Mouse (Mus musculus) stomach, embryonic 16.5 days (tissue): ENCODE data around the gene Tet3. TPM values are rescaled to one million over a fixed set of nuclear protein-coding genes. Genes with fewer than 3 reads are reported as not detected.
"Not testable (repeated sequence)": the region's sequence is repeated elsewhere in the genome, so short reads cannot be mapped to it uniquely, and the experiment has no call there.

Experiments
- ATAC-seq: fragments of 200-750 bp; cut with Nextera tagmentation; 2 replicates; pipeline ENCODE4 v1.8.0; 2017; ENCODE audit warnings: moderate number of reproducible peaks, moderate TSS enrichment; ENCODE audit not compliant: insufficient read depth, low FRiP score
- H3K27ac ChIP-seq: fragments of 300-500 bp; sonication (generic); 2 replicates; pipeline ENCODE4 v1.5.1; 2014; ENCODE audit warnings: low read length
- H3K27me3 ChIP-seq: fragments of 300-500 bp; sonication (generic); 2 replicates; pipeline ENCODE4 v1.6.1; 2014; ENCODE audit warnings: low read length, control low read depth, mixed read lengths; ENCODE audit not compliant: control insufficient read depth, insufficient read depth
- H3K36me3 ChIP-seq: fragments of 300-500 bp; sonication (generic); 2 replicates; pipeline ENCODE4 v1.6.1; 2014; ENCODE audit warnings: low read length; ENCODE audit not compliant: control insufficient read depth, insufficient read depth
- H3K4me1 ChIP-seq: fragments of 300-500 bp; sonication (generic); 2 replicates; pipeline ENCODE4 v1.6.1; 2014; ENCODE audit warnings: low read length, control low read depth, mixed read lengths; ENCODE audit not compliant: control insufficient read depth, insufficient read depth
- H3K4me2 ChIP-seq: fragments of 300-500 bp; sonication (generic); 2 replicates; pipeline ENCODE4 v1.6.1; 2014; ENCODE audit warnings: low read depth, low read length, mixed read lengths
- H3K4me3 ChIP-seq: fragments of 300-500 bp; sonication (generic); replicated peaks from 2 replicates; pipeline ENCODE4 v1.5.1; 2014; ENCODE audit warnings: mild to moderate bottlenecking, low read length
- H3K9ac ChIP-seq: fragments of 300-500 bp; sonication (generic); 2 replicates; pipeline ENCODE4 v1.6.1; 2014; ENCODE audit warnings: low read length
- H3K9me3 ChIP-seq: fragments of 300-500 bp; sonication (generic); replicated peaks from 2 replicates; pipeline ENCODE4 v1.6.1; 2016; ENCODE audit warnings: low read length, control low read depth; ENCODE audit not compliant: control insufficient read depth
- WGBS: fragments of 180-500 bp; shearing (Covaris S2); extraction: QIAGEN DNeasy Blood & Tissue Kit; methylation state at CpG from one replicate; pipeline ENCODE4 v1.1.7; 2014; 5-methylcytosine and 5-hydroxymethylcytosine counted together
- polyA plus RNA-seq: library from polyadenylated mRNA; unstranded; fragments of >200 nt; fragmentation: Nextera tagmentation; extraction: Ambion mirVana; gene quantifications from 2 replicates; pipeline ENCODE4 v1.2.1, GENCODE M21; 2015

Gene Tet3
- polyA plus RNA-seq, 1 experiment from 2014 or later: 34.5 TPM

GRCm38 (mm10) chr6:83347916-83348315 lies 111.0 kb downstream of the Tet3 start:
- Histone ChIP-seq H3K36me3 (no peaks in the 10 kb centered on the region), H3K4me3 (no peak overlapping the region), H3K27me3 (no peaks in the 10 kb centered on the region), H3K4me1 (peaks cover 20% of the 10 kb centered on the region), H3K9me3 (no peaks in the 10 kb centered on the region), H3K4me2 (no peak overlapping the region), H3K9ac (no peak overlapping the region), H3K27ac (no peak overlapping the region)
- 83% methylated on average over 3 of the region's 3 CpGs for WGBS
- ATAC-seq: no peak

GRCm38 (mm10) chr6:83345285-83345684 lies 113.6 kb downstream of the Tet3 start:
- ATAC-seq, H3K9me3 ChIP-seq, H3K27me3 ChIP-seq, H3K4me1 ChIP-seq, H3K4me3 ChIP-seq, H3K9ac ChIP-seq, H3K36me3 ChIP-seq, H3K4me2 ChIP-seq, H3K27ac ChIP-seq: not testable (repeated sequence)
- 83% methylated on average over 8 of the region's 8 CpGs for WGBS

- Histone ChIP-seq H3K4me1 (no peaks in the 10 kb centered on the region), H3K9ac (no peak overlapping the region), H3K9me3 (no peaks in the 10 kb centered on the region), H3K36me3 (peaks cover 5% of the 10 kb centered on the region), H3K4me3 (no peak overlapping the region), H3K27ac (no peak overlapping the region), H3K4me2 (no peak overlapping the region), H3K27me3 (no peaks in the 10 kb centered on the region)
- 92% methylated on average over 2 of the region's 2 CpGs for WGBS
- no peak for ATAC-seq
These were observed 115.9 kb downstream of the Tet3 start for GRCm38 (mm10) chr6:83342957-83343356.

- Histone ChIP-seq H3K4me1 (no peaks in the 10 kb centered on the region), H3K9ac (no peak overlapping the region), H3K27me3 (no peaks in the 10 kb centered on the region), H3K27ac (no peak overlapping the region), H3K4me3 (no peak overlapping the region), H3K9me3 (no peaks in the 10 kb centered on the region), H3K36me3 (peaks cover 8% of the 10 kb centered on the region), H3K4me2 (no peak overlapping the region)
- ATAC-seq: no peak
- WGBS: 76% methylated on average over 3 of the region's 3 CpGs
These were observed 117.5 kb downstream of the Tet3 start for GRCm38 (mm10) chr6:83341387-83341786.

- peaks cover 5% of the 10 kb centered on the region; the same call in 1 of the 2 replicates for H3K36me3 ChIP-seq
- 93% methylated on average over 3 of the region's 3 CpGs for WGBS
- ATAC-seq: no peak
- H3K27me3 ChIP-seq: no peaks in the 10 kb centered on the region
- H3K4me3 ChIP-seq: no peak overlapping the region
- H3K27ac ChIP-seq: no peak overlapping the region
- no peaks in the 10 kb centered on the region for H3K9me3 ChIP-seq
- peaks cover 11% of the 10 kb centered on the region for H3K4me1 ChIP-seq
- no peak overlapping the region for H3K4me2 ChIP-seq
- H3K9ac ChIP-seq: no peak overlapping the region
These were observed 131.2 kb downstream of the Tet3 start for GRCm38 (mm10) chr6:83327591-83328190.

- Histone ChIP-seq H3K27ac (no peak overlapping the region), H3K9ac (peak overlapping the region; percentile 93), H3K4me3 (peak overlapping the region; percentile 73), H3K4me2 (peak overlapping the region; percentile 58), H3K9me3 (no peaks in the 10 kb centered on the region), H3K36me3 (peaks cover 5% of the 10 kb centered on the region; the same call in 1 of the 2 replicates), H3K4me1 (peaks cover 11% of the 10 kb centered on the region), H3K27me3 (no peaks in the 10 kb centered on the region)
- 44% methylated on average over 6 of the region's 6 CpGs for whole genome bisulfite sequencing
- ATAC-seq: no peak
These were observed 132.1 kb downstream of the Tet3 start for GRCm38 (mm10) chr6:83326761-83327160.

GRCm38 (mm10) chr6:83326394-83326736 lies 132.5 kb downstream of the Tet3 start:
- Histone ChIP-seq H3K4me1 (peaks cover 11% of the 10 kb centered on the region), H3K27me3 (no peaks in the 10 kb centered on the region), H3K27ac (peak overlapping the region; percentile 96), H3K4me3 (peak overlapping the region; percentile 73), H3K36me3 (peaks cover 5% of the 10 kb centered on the region; the same call in 1 of the 2 replicates), H3K9ac (peak overlapping the region; percentile 93), H3K4me2 (peak overlapping the region; percentile 58), H3K9me3 (no peaks in the 10 kb centered on the region)
- 2% methylated on average over 6 of the region's 6 CpGs for WGBS
- ATAC-seq: peak; percentile 26; the same call in 1 of the 2 replicates

GRCm38 (mm10) chr6:83325525-83326393 lies 133.1 kb downstream of the Tet3 start, which contains the start of the genes Mthfd2 and Mob1a:
Mthfd2 (minus strand) TSS chr6:83325908.
Mob1a (plus strand) TSS chr6:83326016.
- H3K4me2 ChIP-seq: peak within 1 kb of the TSS; percentile 58
- peaks cover 5% of the 10 kb centered on the region; the same call in 1 of the 2 replicates for H3K36me3 ChIP-seq
- H3K4me1 ChIP-seq: peaks cover 11% of the 10 kb centered on the region
- peak within 1 kb of the TSS; percentile 73 for H3K4me3 ChIP-seq
- peak within 1 kb of the TSS; percentile 96 for H3K27ac ChIP-seq
- H3K9ac ChIP-seq: peak within 1 kb of the TSS; percentile 93
- H3K27me3 ChIP-seq: no peaks in the 10 kb centered on the region
- no peaks in the 10 kb centered on the region for H3K9me3 ChIP-seq
- ATAC-seq: peak; percentile 97
- WGBS: 1% methylated on average over 65 of the region's 65 CpGs
